Comparison of ENCODE assay signal across 27 mouse cellular contexts in the genomic region with DNA sequence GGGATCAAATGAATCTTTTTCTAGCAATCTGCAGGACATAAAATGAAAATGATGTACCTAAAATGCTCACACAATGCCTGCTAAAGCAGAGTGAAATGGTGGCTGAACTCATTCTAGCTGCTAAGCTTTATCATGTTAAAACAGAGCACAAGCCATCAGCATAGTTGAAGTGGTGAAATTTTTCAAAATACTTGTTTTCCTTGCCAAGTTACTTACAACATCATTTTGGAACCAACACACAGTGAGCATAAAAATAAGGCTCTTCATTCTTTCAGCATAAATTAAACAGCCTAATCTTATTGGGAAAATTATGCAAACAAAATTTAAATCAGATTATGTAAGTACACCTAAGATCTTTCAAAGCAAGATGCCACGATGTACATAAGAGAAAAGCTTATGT.
"Had no signal": no experiment of that assay in that cellular context is flagged by ENCODE, and none has a peak within 500 bp of the region (broad histone marks: within the 10 kb centered on the region; RNA-seq: fewer than 3 reads in every experiment).

No protein-coding gene starts in this region.

- H3K4me3 ChIP-seq: gastrocnemius, adult 2 months; heart, embryonic 10.5 days; heart, embryonic 13.5 days; heart, embryonic 15.5 days; hindbrain, embryonic 13.5 days; hindbrain, embryonic 15.5 days; kidney, embryonic 15.5 days; limb, embryonic 13.5 days; limb, embryonic 15.5 days; liver, embryonic 13.5 days had no signal

- H3K4me2 ChIP-seq: heart, embryonic 13.5 days; heart, embryonic 15.5 days; hindbrain, embryonic 13.5 days; hindbrain, embryonic 15.5 days; kidney, embryonic 15.5 days; limb, embryonic 13.5 days; limb, embryonic 15.5 days; liver, embryonic 11.5 days; liver, embryonic 13.5 days had no signal

- DNase-seq: gastrocnemius, adult 2 months; gastrocnemius, postnatal 10 days; gastrocnemius, postnatal 25 days; heart, adult 18-20 months; heart, postnatal 14 days; heart, postnatal 36 days; kidney, adult 11 months; kidney, adult 2 months; kidney, adult 9 months; kidney, postnatal 14 days; kidney, postnatal 36 days; layer of hippocampus, adult 9-11 months; layer of hippocampus, postnatal 36 days; left cerebral cortex, postnatal 4 days; liver, embryonic 13.5 days had no signal

- H3K27ac ChIP-seq: gastrocnemius, adult 2 months; heart, embryonic 10.5 days; heart, embryonic 13.5 days; heart, embryonic 15.5 days; hindbrain, embryonic 13.5 days; hindbrain, embryonic 15.5 days; hindbrain, postnatal 0 days; kidney, embryonic 15.5 days; kidney, postnatal 0 days; limb, embryonic 13.5 days; limb, embryonic 15.5 days; liver, embryonic 13.5 days had no signal

- H3K36me3 ChIP-seq: heart, embryonic 10.5 days; heart, embryonic 13.5 days; heart, embryonic 15.5 days; hindbrain, embryonic 13.5 days; hindbrain, embryonic 15.5 days; kidney, embryonic 15.5 days; limb, embryonic 13.5 days; limb, embryonic 15.5 days; liver, embryonic 13.5 days had no signal

- H3K27me3 ChIP-seq: heart, embryonic 13.5 days; heart, embryonic 15.5 days; hindbrain, embryonic 13.5 days; hindbrain, embryonic 15.5 days; limb, embryonic 13.5 days; limb, embryonic 15.5 days; liver, embryonic 13.5 days had no signal

- H3K4me1 ChIP-seq: heart, embryonic 10.5 days; heart, embryonic 13.5 days; heart, embryonic 15.5 days; hindbrain, embryonic 13.5 days; hindbrain, embryonic 15.5 days; kidney, embryonic 15.5 days; limb, embryonic 13.5 days; limb, embryonic 15.5 days; liver, embryonic 13.5 days had no signal

- H3K9ac ChIP-seq: heart, embryonic 13.5 days; heart, embryonic 15.5 days; hindbrain, embryonic 13.5 days; hindbrain, embryonic 15.5 days; kidney, embryonic 15.5 days; limb, embryonic 13.5 days; limb, embryonic 15.5 days; liver, embryonic 13.5 days had no signal

- ATAC-seq: hindbrain, postnatal 0 days; intestine, embryonic 16.5 days had no signal

- H3K9me3 ChIP-seq: heart, embryonic 10.5 days; heart, embryonic 13.5 days; heart, embryonic 15.5 days; hindbrain, embryonic 13.5 days; hindbrain, embryonic 15.5 days; kidney, embryonic 15.5 days; limb, embryonic 13.5 days; limb, embryonic 15.5 days; liver, embryonic 13.5 days had no signal
